Mouse (Mus musculus): ENCODE results near the gene Cln3. TPM values are rescaled to one million over a fixed set of nuclear protein-coding genes. Genes with fewer than 3 reads are reported as not detected.

Cln3 gene
- total and polyA plus RNA-seq, 3 experiments = 19.1 to 47.2 (median 20.7) TPM

DNA sequence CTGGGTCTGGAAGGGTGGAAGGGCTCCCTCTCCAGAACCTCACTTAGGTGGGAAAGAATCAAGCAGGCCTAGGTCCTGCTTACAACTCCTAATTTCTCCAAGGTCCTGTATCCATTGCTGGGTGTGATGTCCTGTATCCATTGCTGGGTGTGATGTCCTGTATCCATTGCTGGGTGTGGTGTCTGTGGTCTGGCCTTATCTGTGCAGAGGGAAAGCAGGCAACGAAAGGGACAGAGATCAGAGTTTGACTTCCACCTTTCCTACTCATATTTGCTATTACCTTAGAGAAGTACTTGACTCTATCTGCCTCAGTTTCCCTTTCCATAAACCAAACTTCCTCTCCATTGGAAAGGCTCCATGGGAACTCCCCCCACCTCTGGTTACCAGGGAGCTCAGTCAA lies 37.8 kb upstream of the Cln3 start:
- peaks cover 0 to 20% of the 10 kb centered on the region in 2 experiments for H3K36me3 ChIP-seq (replicated peaks in 1 of 2; ENCODE audit: control insufficient read depth in 1 of 2, insufficient read depth in 1 of 2, low read length in 1 of 2)
- TF ChIP-seq KAT2A (IDR thresholded peaks at IDR 0.05; ENCODE audit: insufficient replicate concordance, low read length) = no peak
- TF ChIP-seq ELF1 (IDR thresholded peaks at IDR 0.05; ENCODE audit: low read depth, low read length) = no peak
- TF ChIP-seq ZNF384 (IDR thresholded peaks at IDR 0.05; ENCODE audit: low read depth, low read length) = no peak
- TF ChIP-seq SMC3 (IDR thresholded peaks at IDR 0.05; ENCODE audit: low read depth, low read length) = no peak
- TF ChIP-seq ETS1 (conservative IDR thresholded peaks at IDR 0.05; ENCODE audit: low read depth, low read length) = no peak
- no peak for TF ChIP-seq CTCF (conservative IDR thresholded peaks at IDR 0.05 in 1 of 2, IDR thresholded peaks at IDR 0.05 in 1 of 2; ENCODE audit: low read depth in 2 of 2, low read length in 2 of 2)
- no peak for TF ChIP-seq CHD2 (IDR thresholded peaks at IDR 0.05; ENCODE audit: low read length)
- TF ChIP-seq USF2 (conservative IDR thresholded peaks at IDR 0.05; ENCODE audit: low read depth, low read length) = no peak
- no peak overlapping the region for H3K4me2 ChIP-seq (ENCODE audit: insufficient read depth, low read depth, poor library complexity, severe bottlenecking)
- no peak overlapping the region for H3K9ac ChIP-seq (ENCODE audit: insufficient read depth, low read depth)
- in situ Hi-C loops (cut with MboI; ENCODE audit: low pct_ligation_motif_present, low pct_unique_long_range_greater_than_20kb, low sequenced_read_pairs) = loop anchor here (5.0 kb wide), 1 partner anchor 41 kb away; the partner anchor contains the start of gene Apobr
- peaks cover 15 to 45% of the 10 kb centered on the region in 2 experiments for H3K4me1 ChIP-seq (ENCODE audit: control insufficient read depth in 1 of 2, insufficient read depth in 2 of 2)
- DNase-seq (ENCODE audit: extremely low read depth) = no peak
- no peaks in the 10 kb centered on the region for H3K9me3 ChIP-seq (replicated peaks; ENCODE audit: low read length)
- no peak overlapping the region for H3K4me3 ChIP-seq (replicated peaks in 1 of 3; ENCODE audit: low read depth in 2 of 3, low read length in 2 of 3, poor library complexity in 1 of 3)
- H3K79me2 ChIP-seq (replicated peaks; ENCODE audit: control insufficient read depth, extremely low read depth, insufficient read depth, poor library complexity, severe bottlenecking) = no peaks in the 10 kb centered on the region
- no peaks in the 10 kb centered on the region for H3K27me3 ChIP-seq (replicated peaks)
- dilution Hi-C loops (cut with MboI; ENCODE audit: extremely low pct_ligation_motif_present, extremely low pct_unique_long_range_greater_than_20kb, low sequenced_read_pairs) = no loop called here
- H3K27ac ChIP-seq (ENCODE audit: insufficient read depth, low read depth) = no peak overlapping the region

DNA sequence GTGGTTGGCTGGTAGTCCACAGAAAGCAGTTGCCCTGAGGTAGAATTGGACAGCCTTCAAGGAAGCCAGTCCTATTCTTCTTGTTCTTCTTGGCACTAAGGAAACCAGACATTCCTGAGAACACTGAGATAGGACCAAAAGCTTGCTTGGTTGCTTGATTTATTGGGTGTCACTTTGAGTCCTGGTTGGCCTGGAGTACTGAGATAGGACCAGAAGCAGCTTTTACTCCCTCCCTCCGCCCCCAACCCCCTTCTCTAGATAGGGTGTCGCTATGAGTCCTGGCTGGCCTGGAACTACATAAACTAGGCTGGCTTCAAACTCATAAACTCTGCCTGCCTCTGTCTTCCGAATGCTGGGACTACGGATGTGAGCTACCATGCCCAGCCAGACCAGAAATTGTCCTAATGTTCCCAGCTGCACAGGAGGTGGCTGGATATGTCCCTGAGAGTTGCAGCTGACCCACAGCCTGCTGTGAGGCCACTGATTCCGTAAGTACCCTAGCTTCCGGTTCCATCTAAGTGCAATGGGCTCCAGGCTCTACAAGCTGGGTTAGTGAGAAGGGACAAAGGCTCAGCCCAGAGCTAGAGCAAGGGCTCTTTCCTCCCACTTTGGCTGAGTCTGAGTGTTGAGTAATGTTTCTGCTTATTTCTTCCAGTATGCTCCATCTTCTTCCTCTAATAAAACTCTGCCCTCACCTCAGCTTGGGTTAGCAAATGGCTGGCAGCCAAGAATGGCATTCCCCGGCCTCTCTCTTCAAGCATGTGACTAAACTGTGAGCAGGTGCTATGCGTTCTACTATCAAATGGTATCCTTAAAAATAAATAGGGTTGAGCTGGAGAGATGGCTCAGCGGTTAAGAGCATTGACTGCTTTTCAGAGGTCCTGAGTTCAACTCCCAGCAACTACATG lies 36.1 kb upstream of the Cln3 start:
- dilution Hi-C loops (cut with MboI; ENCODE audit: extremely low pct_ligation_motif_present, extremely low pct_unique_long_range_greater_than_20kb, low sequenced_read_pairs) = no loop called here
- TF ChIP-seq NRF1 (IDR thresholded peaks at IDR 0.05; ENCODE audit: low read depth, low read length) = no peak
- TF ChIP-seq KAT2A (IDR thresholded peaks at IDR 0.05; ENCODE audit: insufficient replicate concordance, low read length) = no peak
- TF ChIP-seq RAD21 (IDR thresholded peaks at IDR 0.05; ENCODE audit: low read depth, low read length) = no peak
- no peak for TF ChIP-seq MXI1 (IDR thresholded peaks at IDR 0.05; ENCODE audit: low read depth, low read length)
- TF ChIP-seq CHD1 (IDR thresholded peaks at IDR 0.05; ENCODE audit: low read depth, low read length) = no peak
- no peak for TF ChIP-seq EP300 (IDR thresholded peaks at IDR 0.05; ENCODE audit: low read length)
- no peak for TF ChIP-seq MYC (IDR thresholded peaks at IDR 0.05; ENCODE audit: low read depth, low read length)
- no peak for TF ChIP-seq RCOR1 (conservative IDR thresholded peaks at IDR 0.05; ENCODE audit: low read depth, low read length)
- TF ChIP-seq JUND (conservative IDR thresholded peaks at IDR 0.05; ENCODE audit: low read depth, low read length) = no peak
- no peak for TF ChIP-seq BHLHE40 (IDR thresholded peaks at IDR 0.05; ENCODE audit: low read depth, low read length)
- TF ChIP-seq SMC3 (IDR thresholded peaks at IDR 0.05; ENCODE audit: low read depth, low read length) = no peak
- no peak for TF ChIP-seq POLR2AphosphoS2 (IDR thresholded peaks at IDR 0.05; ENCODE audit: low read depth, low read length)
- TF ChIP-seq NELFE (IDR thresholded peaks at IDR 0.05; ENCODE audit: low read depth, low read length) = no peak
- TF ChIP-seq IRF4 (IDR thresholded peaks at IDR 0.05; ENCODE audit: low read depth, low read length) = no peak
- no peak for TF ChIP-seq CHD2 (IDR thresholded peaks at IDR 0.05; ENCODE audit: low read length)
- no peak for TF ChIP-seq SIN3A (IDR thresholded peaks at IDR 0.05; ENCODE audit: low read length)
- no peak for TF ChIP-seq TCF12 (IDR thresholded peaks at IDR 0.05; ENCODE audit: low read depth, low read length)
- TF ChIP-seq MAFK (IDR thresholded peaks at IDR 0.05; ENCODE audit: insufficient replicate concordance, low read length) = no peak
- no peak overlapping the region for H3K4me2 ChIP-seq (ENCODE audit: insufficient read depth, low read depth, poor library complexity, severe bottlenecking)
- in situ Hi-C loops (cut with MboI; ENCODE audit: low pct_ligation_motif_present, low pct_unique_long_range_greater_than_20kb, low sequenced_read_pairs) = loop anchor here (5.0 kb wide), 1 partner anchor 39 kb away; the partner anchor contains the start of gene Apobr
- DNase-seq (ENCODE audit: extremely low read depth) = no peak
- H3K4me3 ChIP-seq (replicated peaks in 1 of 3; ENCODE audit: low read depth in 2 of 3, low read length in 2 of 3, poor library complexity in 1 of 3) = no peak overlapping the region
- peaks cover 0 to 20% of the 10 kb centered on the region in 2 experiments for H3K36me3 ChIP-seq (replicated peaks in 1 of 2; ENCODE audit: control insufficient read depth in 1 of 2, insufficient read depth in 1 of 2, low read length in 1 of 2)
- no peaks in the 10 kb centered on the region for H3K9me3 ChIP-seq (replicated peaks; ENCODE audit: low read length)
- no peaks in the 10 kb centered on the region for H3K27me3 ChIP-seq (replicated peaks)
- H3K79me2 ChIP-seq (replicated peaks; ENCODE audit: control insufficient read depth, extremely low read depth, insufficient read depth, poor library complexity, severe bottlenecking) = no peaks in the 10 kb centered on the region
- H3K27ac ChIP-seq (ENCODE audit: insufficient read depth, low read depth) = no peak overlapping the region
- peaks cover 15 to 44% of the 10 kb centered on the region in 2 experiments for H3K4me1 ChIP-seq (ENCODE audit: control insufficient read depth in 1 of 2, insufficient read depth in 2 of 2)
- no peak overlapping the region for H3K9ac ChIP-seq (ENCODE audit: insufficient read depth, low read depth)
